Mouse (Mus musculus): ENCODE results near the gene Alpl. TPM values are rescaled to one million over a fixed set of nuclear protein-coding genes. Genes with fewer than 3 reads are reported as not detected.

Alpl gene
- polyA plus RNA-seq, 1 experiment from 2014 or later, result 2.5 TPM

DNA sequence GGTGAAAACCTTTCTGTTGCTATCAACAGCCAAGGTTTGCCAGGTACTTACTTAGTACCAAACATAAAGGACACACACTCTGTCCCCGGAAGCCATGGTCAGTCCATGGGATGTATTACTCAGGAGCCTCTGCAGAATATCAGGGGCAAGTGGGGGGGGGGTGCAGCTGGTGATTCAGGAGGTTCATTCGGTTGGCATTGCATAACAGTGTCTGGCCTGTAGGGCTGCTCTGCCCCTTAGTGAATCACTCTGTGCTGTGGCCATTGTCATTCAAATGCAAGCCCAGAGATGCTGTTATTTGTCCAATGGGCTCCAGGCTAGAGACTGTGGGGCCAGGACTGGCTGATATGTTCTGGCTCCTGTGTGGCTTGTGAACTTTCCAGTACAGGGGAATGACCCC lies 91.6 kb downstream of the Alpl start:
- no peak for ATAC-seq (ENCODE audit: low FRiP score, low TSS enrichment)
- H3K4me3 ChIP-seq (ENCODE audit: low read depth, low read length), result no peak overlapping the region
- H3K9me3 ChIP-seq (ENCODE audit: control insufficient read depth, low read length), result no peaks in the 10 kb centered on the region
- 76% methylated on average over 2 of the region's 2 CpGs for WGBS
- H3K4me2 ChIP-seq (replicated peaks; ENCODE audit: low read depth), result no peak overlapping the region
- no peak for DNase-seq (ENCODE audit: low spot score)
- H3K4me1 ChIP-seq (replicated peaks; ENCODE audit: control insufficient read depth, insufficient read depth), result no peaks in the 10 kb centered on the region; the same call in 1 of the 2 replicates
- no peak overlapping the region for H3K9ac ChIP-seq (ENCODE audit: low read length)
- TF ChIP-seq EP300 (optimal IDR thresholded peaks at IDR 0.05) (no peak), CTCF (IDR thresholded peaks at IDR 0.05; ENCODE audit: low read depth) (no peak)
- no peaks in the 10 kb centered on the region for H3K27me3 ChIP-seq (ENCODE audit: control insufficient read depth, insufficient read depth, low read length)
- H3K27ac ChIP-seq (replicated peaks), result peak overlapping the region; percentile 83; the same call in 1 of the 2 replicates
- no peaks in the 10 kb centered on the region for H3K36me3 ChIP-seq (ENCODE audit: control insufficient read depth, insufficient read depth, low read length)

GRCm38 (mm10) chr4:137703077-137703476 lies 93.1 kb downstream of the Alpl start:
- no peak for TF ChIP-seq EP300 (optimal IDR thresholded peaks at IDR 0.05)
- TF ChIP-seq CTCF (IDR thresholded peaks at IDR 0.05; ENCODE audit: low read depth), result no peak
- Histone ChIP-seq H3K9me3 (ENCODE audit: control insufficient read depth, low read length) (no peaks in the 10 kb centered on the region), H3K9ac (ENCODE audit: low read length) (no peak overlapping the region), H3K27ac (replicated peaks) (peak overlapping the region; percentile 70), H3K4me1 (replicated peaks; ENCODE audit: control insufficient read depth, insufficient read depth) (no peaks in the 10 kb centered on the region; the same call in 1 of the 2 replicates), H3K4me3 (ENCODE audit: low read depth, low read length) (no peak overlapping the region), H3K36me3 (ENCODE audit: control insufficient read depth, insufficient read depth, low read length) (no peaks in the 10 kb centered on the region), H3K4me2 (replicated peaks; ENCODE audit: low read depth) (no peak overlapping the region), H3K27me3 (ENCODE audit: control insufficient read depth, insufficient read depth, low read length) (no peaks in the 10 kb centered on the region)
- DNase-seq (ENCODE audit: low spot score), result peak; percentile 62
- WGBS, result 64% methylated on average over 5 of the region's 5 CpGs
- ATAC-seq (ENCODE audit: low FRiP score, low TSS enrichment), result 0 out of 2 replicates have a peak, but pooled peaks have one; percentile 43

- H3K9ac ChIP-seq (ENCODE audit: low read length), result no peak overlapping the region
- no peaks in the 10 kb centered on the region for H3K4me1 ChIP-seq (replicated peaks; ENCODE audit: control insufficient read depth, insufficient read depth)
- H3K27ac ChIP-seq (replicated peaks), result 0 out of 2 replicates have a peak overlapping the region, but pooled peaks have one; percentile 35
- DNase-seq (ENCODE audit: low spot score) (no peak), ATAC-seq (ENCODE audit: low FRiP score, low TSS enrichment) (no peak)
- no peaks in the 10 kb centered on the region for H3K9me3 ChIP-seq (ENCODE audit: control insufficient read depth, low read length)
- no peak overlapping the region for H3K4me2 ChIP-seq (replicated peaks; ENCODE audit: low read depth)
- no peaks in the 10 kb centered on the region for H3K36me3 ChIP-seq (ENCODE audit: control insufficient read depth, insufficient read depth, low read length)
- no peak overlapping the region for H3K4me3 ChIP-seq (ENCODE audit: low read depth, low read length)
- TF ChIP-seq CTCF (IDR thresholded peaks at IDR 0.05; ENCODE audit: low read depth), result no peak
- TF ChIP-seq EP300 (optimal IDR thresholded peaks at IDR 0.05), result no peak
- 61% methylated on average over 6 of the region's 6 CpGs for WGBS
- H3K27me3 ChIP-seq (ENCODE audit: control insufficient read depth, insufficient read depth, low read length), result no peaks in the 10 kb centered on the region
Measured at GRCm38 (mm10) chr4:137700960-137701359, 95.2 kb downstream of the Alpl start.

GRCm38 (mm10) chr4:137699264-137700211 lies 96.6 kb downstream of the Alpl start:
- no peaks in the 10 kb centered on the region for H3K27me3 ChIP-seq (ENCODE audit: control insufficient read depth, insufficient read depth, low read length)
- 53% methylated on average over 21 of the region's 21 CpGs for WGBS
- peak overlapping the region; percentile 90 for H3K27ac ChIP-seq (replicated peaks)
- no peak for ATAC-seq (ENCODE audit: low FRiP score, low TSS enrichment)
- no peak overlapping the region for H3K9ac ChIP-seq (ENCODE audit: low read length)
- H3K9me3 ChIP-seq (ENCODE audit: control insufficient read depth, low read length), result no peaks in the 10 kb centered on the region
- DNase-seq (ENCODE audit: low spot score), result no peak
- no peaks in the 10 kb centered on the region for H3K36me3 ChIP-seq (ENCODE audit: control insufficient read depth, insufficient read depth, low read length)
- H3K4me1 ChIP-seq (replicated peaks; ENCODE audit: control insufficient read depth, insufficient read depth), result no peaks in the 10 kb centered on the region
- no peak overlapping the region for H3K4me3 ChIP-seq (ENCODE audit: low read depth, low read length)
- H3K4me2 ChIP-seq (replicated peaks; ENCODE audit: low read depth), result no peak overlapping the region
- TF ChIP-seq CTCF (IDR thresholded peaks at IDR 0.05; ENCODE audit: low read depth) (no peak), EP300 (optimal IDR thresholded peaks at IDR 0.05) (no peak)

- no peak overlapping the region for H3K4me2 ChIP-seq (replicated peaks; ENCODE audit: low read depth)
- H3K4me3 ChIP-seq (ENCODE audit: low read depth, low read length), result no peak overlapping the region
- H3K27ac ChIP-seq (replicated peaks), result peak overlapping the region; percentile 90
- no peaks in the 10 kb centered on the region for H3K27me3 ChIP-seq (ENCODE audit: control insufficient read depth, insufficient read depth, low read length)
- no peaks in the 10 kb centered on the region for H3K36me3 ChIP-seq (ENCODE audit: control insufficient read depth, insufficient read depth, low read length)
- DNase-seq (ENCODE audit: low spot score), result peak; percentile 94
- ATAC-seq (ENCODE audit: low FRiP score, low TSS enrichment), result peak; percentile 93
- TF ChIP-seq EP300 (optimal IDR thresholded peaks at IDR 0.05), result no peak
- no peak for TF ChIP-seq CTCF (IDR thresholded peaks at IDR 0.05; ENCODE audit: low read depth)
- H3K9me3 ChIP-seq (ENCODE audit: control insufficient read depth, low read length), result no peaks in the 10 kb centered on the region
- no peak overlapping the region for H3K9ac ChIP-seq (ENCODE audit: low read length)
- 44% methylated on average over 7 of the region's 7 CpGs for WGBS
- H3K4me1 ChIP-seq (replicated peaks; ENCODE audit: control insufficient read depth, insufficient read depth), result no peaks in the 10 kb centered on the region
Measured at GRCm38 (mm10) chr4:137698076-137698985, 97.9 kb downstream of the Alpl start.
